Mouse (Mus musculus) cortical plate, adult 2 months (tissue): Measurements from ENCODE around the gene Kri1.

Experiments used
- CTCF ChIP-seq: fragments of 200-500 bp; IDR thresholded peaks from 2 replicates; pipeline ENCODE4 v1.5.1; 2011; ENCODE audit warnings: mild to moderate bottlenecking, control low read depth, low read length; ENCODE audit not compliant: insufficient read depth; ENCODE audit errors: extremely low read depth
- POLR2A ChIP-seq: fragments of 200-500 bp; IDR thresholded peaks from 2 replicates; pipeline ENCODE4 v1.6.1; 2011; ENCODE audit warnings: mild to moderate bottlenecking, low read length, control low read depth; ENCODE audit not compliant: insufficient read depth; ENCODE audit errors: extremely low read depth

DNA sequence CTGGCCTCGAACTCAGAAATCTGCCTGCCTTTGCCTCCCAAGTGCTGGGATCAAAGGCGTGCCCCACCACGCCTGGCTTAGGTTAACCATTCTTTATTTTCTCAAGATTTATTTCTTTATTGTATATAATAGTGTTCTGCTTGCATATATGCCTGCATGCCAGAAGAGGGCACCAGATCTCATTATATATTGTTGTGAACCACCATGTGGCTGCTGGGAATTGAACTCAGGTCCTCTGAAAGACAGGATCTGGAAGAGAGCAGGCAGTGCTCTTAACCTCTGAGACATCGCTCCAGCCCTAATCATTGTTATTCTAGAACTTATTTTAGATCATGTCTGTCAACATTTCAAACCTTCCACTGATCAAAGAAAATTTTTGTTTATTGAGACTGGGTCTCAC, 31.7 kb upstream of the Kri1 start:
- no peak for TF ChIP-seq CTCF
- TF ChIP-seq POLR2A: no peak
